Mouse (Mus musculus) thymus, postnatal 10 days (tissue): ENCODE results near the gene Slc2a10.

Experiments
- DNase-seq, 2 experiments: peaks; one replicate each; pipeline ENCODE4 v3.0.0; 2021; ENCODE audit warnings: low spot score in 2 of 2

Gene Slc2a10

GRCm38 (mm10) chr2:165561861-165562260 is 58.3 kb downstream of the Slc2a10 start:
- no peak for DNase-seq

GRCm38 (mm10) chr2:165563298-165564058 is 59.9 kb downstream of the Slc2a10 start:
- DNase-seq = peak; percentile 16 to 30

DNA sequence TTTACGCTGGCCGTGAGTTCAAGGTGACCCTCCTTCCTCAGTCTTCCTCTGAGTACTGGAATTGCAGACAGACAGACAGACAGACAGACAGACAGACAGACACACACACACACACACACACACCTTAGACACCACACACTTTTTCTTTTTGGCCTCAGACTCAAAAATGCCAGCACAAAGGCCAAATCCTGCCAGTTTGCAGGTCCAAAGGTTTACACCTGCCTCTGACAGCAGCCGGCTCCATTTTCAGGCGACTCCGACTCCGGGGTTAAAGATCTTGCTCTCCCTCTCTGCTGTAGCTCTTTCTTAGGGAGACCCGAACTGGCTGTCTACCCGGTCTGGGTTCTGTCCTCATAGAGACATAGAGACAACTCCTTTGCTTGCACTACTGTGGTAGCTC is 60.5 kb downstream of the Slc2a10 start:
- no peak for DNase-seq

DNA sequence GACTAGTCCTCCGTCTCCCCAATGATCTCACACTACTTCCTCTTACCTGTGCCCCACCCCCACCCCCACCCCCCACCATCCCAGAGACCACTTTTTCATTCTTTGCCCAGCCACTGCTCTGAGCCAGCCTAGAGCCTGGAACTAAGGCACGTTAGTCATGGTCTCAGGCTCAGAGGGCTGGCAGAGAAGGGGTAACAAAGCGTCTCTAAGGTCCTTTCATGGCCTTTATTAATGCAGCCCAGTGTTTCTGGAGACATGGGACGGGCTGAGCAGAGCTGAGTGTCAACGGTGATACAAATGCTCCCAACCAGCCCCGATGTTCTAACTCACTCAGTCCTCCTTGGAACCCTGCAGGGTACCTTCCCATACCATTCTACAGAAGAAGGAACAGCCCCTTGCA is 61.0 kb downstream of the Slc2a10 start:
- no peak for DNase-seq

DNA sequence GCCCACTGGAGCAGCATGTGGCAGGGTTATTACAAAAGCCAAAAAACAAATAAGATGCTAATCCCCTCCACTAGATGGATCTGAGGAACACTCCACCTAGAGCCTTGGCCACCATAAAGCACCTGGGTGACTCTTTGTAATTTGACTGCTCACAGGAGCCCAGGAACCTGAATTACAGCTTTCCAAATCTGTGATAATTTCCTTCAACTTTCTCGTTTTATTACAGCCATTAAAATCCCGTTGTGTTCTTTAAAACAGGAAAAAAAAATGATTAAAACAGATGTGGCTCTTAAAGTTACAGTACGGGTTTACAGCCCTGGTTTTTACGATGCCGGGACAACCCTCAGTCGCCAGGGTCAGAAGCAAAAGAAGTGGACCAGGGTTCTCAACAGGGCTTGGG is 63.3 kb downstream of the Slc2a10 start:
- DNase-seq = no peak

GRCm38 (mm10) chr2:165567820-165568219 is 64.2 kb downstream of the Slc2a10 start:
- DNase-seq = no peak

DNA sequence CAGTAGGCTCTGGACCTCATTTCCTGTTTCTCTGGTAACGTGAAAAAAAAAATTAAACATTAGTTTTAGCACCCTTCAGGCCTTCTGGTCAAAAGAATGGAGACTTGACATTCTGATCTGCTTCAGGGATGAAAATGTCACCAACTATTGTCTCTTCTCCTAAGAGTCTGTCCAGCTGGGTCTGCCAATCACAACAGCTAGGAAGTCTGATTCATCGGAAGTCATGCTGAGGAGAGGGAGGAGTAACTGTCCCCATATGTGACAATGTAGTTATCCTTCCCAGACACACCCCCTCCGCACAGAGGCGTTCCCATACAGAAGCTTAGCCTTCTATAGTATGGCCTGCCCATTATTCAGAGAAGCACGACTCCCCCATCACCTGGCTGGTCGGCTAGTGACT is 65.3 kb downstream of the Slc2a10 start:
- no peak for DNase-seq
